Mouse (Mus musculus) intestine, postnatal 0 days (tissue): ENCODE results near the gene Pih1d1. TPM values are rescaled to one million over a fixed set of nuclear protein-coding genes. Genes with fewer than 3 reads are reported as not detected.

ENCODE experiments used
- ATAC-seq: fragments of 200-750 bp; cut with Nextera tagmentation; 2 replicates; pipeline ENCODE4 v1.8.0; 2017; ENCODE audit warnings: mild to moderate bottlenecking, moderate TSS enrichment, moderate library complexity
- H3K27ac ChIP-seq: fragments of 300-500 bp; sonication (generic); 2 replicates; pipeline ENCODE4 v1.5.1; 2014; ENCODE audit warnings: mild to moderate bottlenecking, low read depth, low read length, moderate library complexity
- H3K27me3 ChIP-seq: fragments of 300-500 bp; sonication (generic); replicated peaks from 2 replicates; pipeline ENCODE4 v1.6.1; 2014; ENCODE audit warnings: low read length, mixed read lengths; ENCODE audit not compliant: control insufficient read depth, insufficient read depth
- H3K36me3 ChIP-seq: fragments of 300-500 bp; sonication (generic); 2 replicates; pipeline ENCODE4 v1.6.1; 2014; ENCODE audit warnings: mild to moderate bottlenecking, moderate library complexity; ENCODE audit not compliant: control insufficient read depth, insufficient read depth
- H3K4me1 ChIP-seq: fragments of 300-500 bp; sonication (generic); replicated peaks from 2 replicates; pipeline ENCODE4 v1.6.1; 2014; ENCODE audit warnings: antibody characterized with exemption, low read length, mixed read lengths; ENCODE audit not compliant: control insufficient read depth, insufficient read depth
- H3K4me2 ChIP-seq: fragments of 300-500 bp; sonication (generic); replicated peaks from 2 replicates; pipeline ENCODE4 v1.6.1; 2014; ENCODE audit warnings: low read depth, mild to moderate bottlenecking, moderate library complexity
- H3K4me3 ChIP-seq: fragments of 300-500 bp; sonication (generic); 2 replicates; pipeline ENCODE4 v1.5.1; 2014; ENCODE audit warnings: low read depth, low read length
- H3K9ac ChIP-seq: fragments of 300-500 bp; sonication (generic); 2 replicates; pipeline ENCODE4 v1.6.1; 2014; ENCODE audit warnings: mild to moderate bottlenecking, low read depth, low read length
- H3K9me3 ChIP-seq: fragments of 300-500 bp; sonication (generic); 2 replicates; pipeline ENCODE4 v1.6.1; 2016; ENCODE audit warnings: mixed run types; ENCODE audit not compliant: control insufficient read depth
- CTCF ChIP-seq: sonication (generic); IDR thresholded peaks from 2 replicates; pipeline ENCODE4 v1.5.1; 2016; ENCODE audit warnings: low read depth, mild to moderate bottlenecking, control low read depth, antibody characterized with exemption, moderate library complexity
- WGBS: fragments of 180-500 bp; shearing (Covaris S2); extraction: QIAGEN DNeasy Blood & Tissue Kit; methylation state at CpG from one replicate; pipeline ENCODE4 v1.1.7; 2014; 5-methylcytosine and 5-hydroxymethylcytosine counted together
- polyA plus RNA-seq: library from polyadenylated mRNA; unstranded; fragments of >200 nt; fragmentation: Nextera tagmentation; extraction: Ambion mirVana; gene quantifications from 2 replicates; pipeline ENCODE4 v1.2.1, GENCODE M21; 2015

The Pih1d1 gene
- polyA plus RNA-seq, 1 experiment from 2014 or later: 64.7 TPM

- H3K9me3 ChIP-seq: no peaks in the 10 kb centered on the region
- no peak overlapping the region for H3K27ac ChIP-seq
- H3K4me3 ChIP-seq: no peak overlapping the region
- H3K9ac ChIP-seq: no peak overlapping the region
- H3K27me3 ChIP-seq: peaks cover 83% of the 10 kb centered on the region
- H3K36me3 ChIP-seq: no peaks in the 10 kb centered on the region
- no peak for ATAC-seq
- WGBS: 4% methylated on average over 31 of the region's 31 CpGs
- no peak for TF ChIP-seq CTCF
- H3K4me2 ChIP-seq: no peak overlapping the region
- no peaks in the 10 kb centered on the region for H3K4me1 ChIP-seq
Observed at GRCm38 (mm10) chr7:45176356-45176755, 22.3 kb downstream of the Pih1d1 start.

GRCm38 (mm10) chr7:45178550-45178949, 24.4 kb downstream of the Pih1d1 start:
- peaks cover 91% of the 10 kb centered on the region for H3K27me3 ChIP-seq
- H3K4me1 ChIP-seq: 0 out of 2 replicates have a peak, but pooled peaks cover 3% of the 10 kb centered on the region
- 22% methylated on average over 7 of the region's 7 CpGs for WGBS

GRCm38 (mm10) chr7:45179469-45179868, 25.4 kb downstream of the Pih1d1 start, which contains the start of gene Gfy:
Gfy (minus strand) TSS chr7:45179569.
- no peak for ATAC-seq
- WGBS: 22% methylated on average over 7 of the region's 7 CpGs
- TF ChIP-seq CTCF: no peak
- Histone ChIP-seq H3K4me3 (no peak within 1 kb of the TSS), H3K27ac (no peak within 1 kb of the TSS), H3K36me3 (no peaks in the 10 kb centered on the region), H3K4me1 (0 out of 2 replicates have a peak, but pooled peaks cover 3% of the 10 kb centered on the region), H3K4me2 (no peak within 1 kb of the TSS), H3K9ac (no peak within 1 kb of the TSS), H3K27me3 (peaks cover 92% of the 10 kb centered on the region), H3K9me3 (no peaks in the 10 kb centered on the region)

More at GRCm38 (mm10) chr7:45178550-45178949, 24.4 kb downstream of the Pih1d1 start:
- no peak overlapping the region for H3K9ac ChIP-seq
- ATAC-seq: no peak
- no peak overlapping the region for H3K4me3 ChIP-seq
- no peak overlapping the region for H3K27ac ChIP-seq
- no peak for TF ChIP-seq CTCF
- no peaks in the 10 kb centered on the region for H3K9me3 ChIP-seq
- no peak overlapping the region for H3K4me2 ChIP-seq
- H3K36me3 ChIP-seq: no peaks in the 10 kb centered on the region

GRCm38 (mm10) chr7:45180896-45181477, 26.9 kb downstream of the Pih1d1 start, which contains the start of gene Pth2:
Pth2 (plus strand) TSS chr7:45180995.
- H3K27me3 ChIP-seq: peaks cover 86% of the 10 kb centered on the region
- no peaks in the 10 kb centered on the region for H3K36me3 ChIP-seq
- H3K4me3 ChIP-seq: peak within 1 kb of the TSS; percentile 9
- no peaks in the 10 kb centered on the region for H3K9me3 ChIP-seq
- no peak for ATAC-seq
- peak within 1 kb of the TSS; percentile 56 for H3K4me2 ChIP-seq
- no peak within 1 kb of the TSS for H3K9ac ChIP-seq
- H3K4me1 ChIP-seq: 0 out of 2 replicates have a peak, but pooled peaks cover 3% of the 10 kb centered on the region
- no peak for TF ChIP-seq CTCF
- WGBS: 23% methylated on average over 20 of the region's 20 CpGs
- no peak within 1 kb of the TSS for H3K27ac ChIP-seq

- H3K4me2 ChIP-seq: peak overlapping the region; percentile 56
- ATAC-seq: 0 out of 2 replicates have a peak, but pooled peaks have one; percentile 31
- no peak overlapping the region for H3K27ac ChIP-seq
- no peaks in the 10 kb centered on the region for H3K9me3 ChIP-seq
- H3K4me3 ChIP-seq: peak overlapping the region; percentile 9
- H3K4me1 ChIP-seq: 0 out of 2 replicates have a peak, but pooled peaks cover 3% of the 10 kb centered on the region
- 9% methylated on average over 35 of the region's 35 CpGs for WGBS
- peaks cover 86% of the 10 kb centered on the region for H3K27me3 ChIP-seq
- H3K9ac ChIP-seq: no peak overlapping the region
- no peaks in the 10 kb centered on the region for H3K36me3 ChIP-seq
- peak; percentile 43 for TF ChIP-seq CTCF
Observed at GRCm38 (mm10) chr7:45181540-45181939, 27.4 kb downstream of the Pih1d1 start.

- WGBS: under 1% methylated on average over 34 of the region's 34 CpGs
- Histone ChIP-seq H3K4me3 (peak overlapping the region; percentile 4), H3K27me3 (peaks cover 85% of the 10 kb centered on the region), H3K4me1 (0 out of 2 replicates have a peak, but pooled peaks cover 3% of the 10 kb centered on the region), H3K9ac (no peak overlapping the region), H3K4me2 (peak overlapping the region; percentile 56), H3K9me3 (no peaks in the 10 kb centered on the region), H3K27ac (no peak overlapping the region), H3K36me3 (no peaks in the 10 kb centered on the region)
- peak; percentile 80 for ATAC-seq
- TF ChIP-seq CTCF: no peak
Observed at GRCm38 (mm10) chr7:45182199-45182601, 28.1 kb downstream of the Pih1d1 start.
